Mouse (Mus musculus): ENCODE results near the gene Adss.
"Not testable (repeated sequence)": the region's sequence is repeated elsewhere in the genome, so short reads cannot be mapped to it uniquely, and the experiment has no call there.

GRCm38 (mm10) chr1:177806772-177807171 lies 10.5 kb upstream of the Adss start:
- TF ChIP-seq GATA1, TAL1 (IDR thresholded peaks at IDR 0.05; ENCODE audit: low read length): not testable (repeated sequence)
